Mouse (Mus musculus): Measurements from ENCODE around the gene Lyl1. TPM values are rescaled to one million over a fixed set of nuclear protein-coding genes. Genes with fewer than 3 reads are reported as not detected.

Gene Lyl1
- polyA plus RNA-seq, 1 experiment from 2014 or later, result 4.9 TPM

DNA sequence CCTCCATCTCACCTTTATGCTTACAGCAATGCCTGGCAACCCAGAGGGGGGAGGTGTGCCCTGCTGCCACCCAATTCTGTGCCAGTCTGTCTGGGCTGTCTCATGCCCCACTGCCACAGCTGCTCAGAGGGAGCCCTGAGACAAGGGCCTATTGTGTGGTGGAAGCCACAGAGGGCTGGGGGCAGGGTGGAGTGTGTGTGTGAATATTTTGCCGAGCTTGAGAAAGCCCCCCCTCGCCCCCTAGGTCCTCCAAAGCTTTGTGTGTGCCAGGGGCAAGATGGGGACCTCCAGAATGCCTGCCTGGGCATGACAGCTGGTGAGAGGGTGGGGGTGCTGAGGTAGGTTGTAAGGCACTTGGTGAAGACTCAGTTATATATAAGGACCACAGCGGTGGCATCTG is 27.2 kb downstream of the Lyl1 start:
- Histone ChIP-seq H3K27me3 (peaks cover under 1% of the 10 kb centered on the region; the same call in 1 of the 2 replicates), H3K9me3 (no peaks in the 10 kb centered on the region), H3K4me2 (replicated peaks) (no peak overlapping the region), H3K4me3 (no peak overlapping the region), H3K4me1 (peaks cover 68% of the 10 kb centered on the region), H3K27ac (no peak overlapping the region), H3K36me3 (peaks cover 22% of the 10 kb centered on the region), H3K9ac (no peak overlapping the region)
- no peak for ATAC-seq (ENCODE audit: insufficient number of reproducible peaks, insufficient read depth, low FRiP score, low TSS enrichment)
- WGBS, result 64% methylated on average over 3 of the region's 3 CpGs

DNA sequence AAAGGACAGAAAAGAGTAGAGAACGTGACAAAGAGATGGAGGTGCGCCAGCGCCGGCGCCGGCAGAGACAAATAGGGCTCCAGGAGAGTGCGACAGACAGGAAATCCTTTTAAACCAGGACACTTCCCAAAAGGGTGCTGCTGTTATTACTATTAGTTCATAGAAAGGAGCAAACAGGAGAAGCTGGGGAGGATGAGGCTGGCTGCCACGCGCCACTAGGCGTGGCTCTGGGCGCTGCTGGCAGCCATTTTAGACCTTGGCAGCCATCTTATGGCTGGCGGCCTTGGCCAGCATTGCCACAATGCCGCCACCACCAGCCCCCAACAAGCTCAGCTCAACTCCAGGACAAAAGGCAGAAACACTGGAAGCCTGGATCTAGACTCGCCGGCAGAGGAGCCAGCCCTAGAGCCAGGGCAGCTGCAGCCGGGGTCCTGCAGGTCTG is 28.7 kb downstream of the Lyl1 start:
- Histone ChIP-seq H3K27me3 (peaks cover 11% of the 10 kb centered on the region), H3K27ac (0 out of 2 replicates have a peak overlapping the region, but pooled peaks have one; percentile 17), H3K4me2 (replicated peaks) (no peak overlapping the region), H3K9me3 (no peaks in the 10 kb centered on the region), H3K4me1 (peaks cover 63% of the 10 kb centered on the region), H3K36me3 (peaks cover 22% of the 10 kb centered on the region), H3K4me3 (no peak overlapping the region), H3K9ac (no peak overlapping the region)
- WGBS, result 94% methylated on average over 16 of the region's 16 CpGs
- ATAC-seq (ENCODE audit: insufficient number of reproducible peaks, insufficient read depth, low FRiP score, low TSS enrichment), result no peak

DNA sequence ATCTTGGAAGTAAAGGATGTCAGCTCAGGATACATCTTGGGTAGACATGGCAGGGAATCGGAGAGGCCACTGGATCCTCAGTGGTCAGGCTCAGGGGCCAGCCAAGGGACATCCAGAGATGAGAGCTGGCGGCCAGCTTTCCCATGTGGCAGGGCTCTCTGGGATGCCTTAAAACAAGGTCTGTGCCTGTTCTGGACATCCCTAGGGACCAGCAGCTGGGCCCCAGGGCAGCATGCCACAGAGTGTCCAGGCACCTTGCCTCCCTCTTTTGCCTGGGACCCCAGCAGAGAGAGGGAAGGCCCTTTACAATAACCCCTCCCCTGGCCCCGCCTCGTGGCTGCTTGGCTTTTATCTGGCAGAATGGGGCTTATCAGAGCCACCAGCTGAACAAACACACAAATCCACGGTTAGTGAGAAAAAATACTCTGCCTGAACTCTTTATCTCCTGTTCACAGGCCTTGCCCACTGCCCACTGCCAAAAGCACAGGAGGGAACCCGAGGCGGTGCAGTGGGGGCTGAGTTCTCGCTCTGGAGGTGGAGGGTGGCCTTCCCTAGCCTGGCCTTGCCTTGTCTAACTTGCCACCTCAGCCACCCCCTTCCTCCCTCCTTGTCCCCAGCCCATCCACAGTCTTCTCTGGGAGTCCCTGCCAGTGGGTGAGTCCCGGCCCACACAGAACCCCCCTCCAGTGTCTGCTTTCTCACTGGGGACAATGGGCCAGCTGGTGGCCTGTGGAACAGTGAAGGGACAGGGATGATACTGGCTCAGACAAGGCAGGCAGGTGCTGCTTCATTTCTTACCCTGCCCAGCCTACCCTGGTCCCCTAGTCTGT is 29.5 kb downstream of the Lyl1 start:
- Histone ChIP-seq H3K27me3 (peaks cover 11% of the 10 kb centered on the region), H3K27ac (peak overlapping the region; percentile 67), H3K4me3 (no peak overlapping the region), H3K4me1 (peaks cover 62% of the 10 kb centered on the region), H3K9me3 (no peaks in the 10 kb centered on the region), H3K4me2 (replicated peaks) (no peak overlapping the region; the same call in 1 of the 2 replicates), H3K36me3 (peaks cover 18% of the 10 kb centered on the region), H3K9ac (no peak overlapping the region; the same call in 1 of the 2 replicates)
- ATAC-seq (ENCODE audit: insufficient number of reproducible peaks, insufficient read depth, low FRiP score, low TSS enrichment), result no peak
- 40% methylated on average over 9 of the region's 9 CpGs for WGBS

DNA sequence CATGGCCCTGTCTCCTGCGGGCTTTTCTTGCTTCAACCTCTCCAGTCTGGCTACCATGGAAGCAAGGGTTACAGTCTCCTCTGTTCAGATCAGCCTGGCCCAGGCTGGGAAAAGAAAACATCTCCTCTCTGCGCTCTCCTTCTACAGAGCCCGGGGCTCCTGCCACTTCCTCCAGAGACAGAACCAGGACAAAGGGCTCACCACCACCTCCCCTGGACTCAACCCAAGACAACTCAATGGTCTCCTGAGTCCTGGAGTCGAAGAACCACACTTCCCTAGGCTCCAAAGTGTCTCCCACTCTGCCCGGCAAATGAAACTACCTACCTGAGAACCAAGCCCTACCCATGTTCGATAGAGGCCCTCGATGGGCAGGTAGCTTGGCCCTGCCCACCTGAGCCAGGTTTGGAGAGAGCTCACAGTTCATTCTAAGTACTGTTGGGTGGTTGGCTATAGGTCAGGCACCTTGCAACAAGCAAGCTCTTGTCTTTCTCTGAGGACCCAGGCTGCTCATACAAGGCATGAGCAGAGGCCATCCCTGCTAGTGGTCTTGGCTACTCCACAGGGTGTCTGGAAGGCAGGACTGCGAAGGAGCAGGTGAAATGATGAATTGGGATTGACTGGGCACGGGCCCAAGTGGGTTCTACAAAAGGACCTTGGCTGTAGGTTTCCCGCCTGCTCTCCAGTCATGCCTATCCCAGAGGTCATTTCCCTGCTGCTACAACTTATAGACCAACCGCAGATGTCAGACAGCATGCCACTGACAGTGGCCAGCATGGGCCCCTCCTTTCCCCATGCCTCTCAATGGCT is 30.3 kb downstream of the Lyl1 start:
- no peak for ATAC-seq (ENCODE audit: insufficient number of reproducible peaks, insufficient read depth, low FRiP score, low TSS enrichment)
- peaks cover 59% of the 10 kb centered on the region for H3K4me1 ChIP-seq
- H3K36me3 ChIP-seq, result peaks cover 10% of the 10 kb centered on the region
- H3K9me3 ChIP-seq, result no peaks in the 10 kb centered on the region
- H3K4me3 ChIP-seq, result no peak overlapping the region
- 64% methylated on average over 11 of the region's 11 CpGs for WGBS
- H3K4me2 ChIP-seq (replicated peaks), result no peak overlapping the region; the same call in 1 of the 2 replicates
- peak overlapping the region; percentile 67 for H3K27ac ChIP-seq
- H3K9ac ChIP-seq, result peak overlapping the region; percentile 7; the same call in 1 of the 2 replicates
- H3K27me3 ChIP-seq, result peaks cover 19% of the 10 kb centered on the region

DNA sequence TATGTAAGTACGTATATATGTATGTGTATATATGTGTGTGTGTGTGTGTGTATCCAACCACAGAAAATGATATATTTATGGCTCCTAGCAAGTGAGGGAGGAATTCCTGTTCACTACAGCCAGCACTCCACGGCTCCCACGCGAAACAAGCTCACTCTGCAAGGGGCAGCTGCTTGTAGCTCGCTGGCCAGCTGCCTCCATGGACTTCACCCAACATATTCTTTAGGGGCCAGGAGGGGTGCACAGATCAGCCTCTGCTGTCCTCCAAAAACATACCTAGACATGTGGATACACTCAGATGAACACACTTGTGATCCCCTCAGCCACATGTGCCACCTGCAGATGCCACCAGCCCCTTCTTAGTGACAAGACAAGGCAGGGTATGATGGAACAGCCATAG is 31.3 kb downstream of the Lyl1 start:
- no peak overlapping the region for H3K4me3 ChIP-seq
- H3K9me3 ChIP-seq, result no peaks in the 10 kb centered on the region
- ATAC-seq (ENCODE audit: insufficient number of reproducible peaks, insufficient read depth, low FRiP score, low TSS enrichment), result no peak
- H3K36me3 ChIP-seq, result 0 out of 2 replicates have a peak, but pooled peaks cover under 1% of the 10 kb centered on the region
- peaks cover 62% of the 10 kb centered on the region for H3K4me1 ChIP-seq
- no peak overlapping the region for H3K9ac ChIP-seq
- 67% methylated on average over 5 of the region's 5 CpGs for WGBS
- H3K27ac ChIP-seq, result peak overlapping the region; percentile 81
- H3K4me2 ChIP-seq (replicated peaks), result no peak overlapping the region
- peaks cover 23% of the 10 kb centered on the region for H3K27me3 ChIP-seq

DNA sequence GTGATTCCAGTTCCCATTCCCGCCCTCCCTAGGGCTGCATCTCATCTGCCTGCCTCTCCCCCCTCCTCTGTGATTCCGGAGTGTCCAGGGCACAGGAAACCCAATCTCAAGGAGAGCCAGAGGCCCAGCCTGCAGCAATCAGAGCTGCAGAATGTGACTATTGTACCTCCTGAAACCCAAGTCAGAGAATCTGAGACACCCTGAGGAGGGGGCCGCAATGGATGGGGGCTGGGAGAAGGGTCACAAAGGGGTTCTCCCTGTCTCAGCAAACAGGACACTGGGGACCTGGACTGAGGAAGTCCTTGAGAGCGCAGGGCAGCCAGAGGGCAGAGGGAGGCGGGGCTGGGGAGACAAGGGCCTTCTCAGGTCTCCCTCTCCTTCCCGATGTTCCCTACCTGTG is 31.7 kb downstream of the Lyl1 start:
- peak; percentile 25; the same call in 1 of the 2 replicates for ATAC-seq (ENCODE audit: insufficient number of reproducible peaks, insufficient read depth, low FRiP score, low TSS enrichment)
- WGBS, result 13% methylated on average over 6 of the region's 6 CpGs
- Histone ChIP-seq H3K4me2 (replicated peaks) (no peak overlapping the region), H3K9ac (no peak overlapping the region), H3K27me3 (peaks cover 23% of the 10 kb centered on the region), H3K9me3 (no peaks in the 10 kb centered on the region), H3K4me3 (no peak overlapping the region), H3K27ac (peak overlapping the region; percentile 81), H3K4me1 (peaks cover 67% of the 10 kb centered on the region), H3K36me3 (no peaks in the 10 kb centered on the region)

DNA sequence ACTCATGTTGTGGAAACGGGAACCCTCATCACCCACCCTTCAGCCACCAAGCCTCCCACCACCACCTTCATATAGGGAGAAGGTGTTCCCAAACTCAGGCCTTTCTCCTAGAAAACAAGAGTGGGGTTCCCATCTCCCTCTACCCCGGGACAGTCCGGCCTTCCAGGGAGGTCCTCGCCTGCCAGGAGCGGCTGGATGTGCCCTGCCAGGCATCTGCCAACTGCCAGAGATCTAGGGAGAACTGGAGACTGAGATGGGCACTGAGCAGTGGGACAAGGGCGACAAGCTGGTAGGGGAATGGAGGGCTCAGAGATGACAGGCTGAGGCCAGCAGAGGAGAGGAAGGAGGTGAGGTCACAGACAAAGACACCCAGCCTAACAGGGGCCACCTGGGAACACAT is 32.7 kb downstream of the Lyl1 start:
- H3K9ac ChIP-seq, result no peak overlapping the region
- H3K9me3 ChIP-seq, result no peaks in the 10 kb centered on the region
- H3K4me3 ChIP-seq, result no peak overlapping the region
- peaks cover 68% of the 10 kb centered on the region for H3K4me1 ChIP-seq
- H3K27ac ChIP-seq, result peak overlapping the region; percentile 81
- 86% methylated on average over 6 of the region's 6 CpGs for WGBS
- no peaks in the 10 kb centered on the region for H3K36me3 ChIP-seq
- ATAC-seq (ENCODE audit: insufficient number of reproducible peaks, insufficient read depth, low FRiP score, low TSS enrichment), result no peak
- H3K27me3 ChIP-seq, result peaks cover 25% of the 10 kb centered on the region
- no peak overlapping the region for H3K4me2 ChIP-seq (replicated peaks)

DNA sequence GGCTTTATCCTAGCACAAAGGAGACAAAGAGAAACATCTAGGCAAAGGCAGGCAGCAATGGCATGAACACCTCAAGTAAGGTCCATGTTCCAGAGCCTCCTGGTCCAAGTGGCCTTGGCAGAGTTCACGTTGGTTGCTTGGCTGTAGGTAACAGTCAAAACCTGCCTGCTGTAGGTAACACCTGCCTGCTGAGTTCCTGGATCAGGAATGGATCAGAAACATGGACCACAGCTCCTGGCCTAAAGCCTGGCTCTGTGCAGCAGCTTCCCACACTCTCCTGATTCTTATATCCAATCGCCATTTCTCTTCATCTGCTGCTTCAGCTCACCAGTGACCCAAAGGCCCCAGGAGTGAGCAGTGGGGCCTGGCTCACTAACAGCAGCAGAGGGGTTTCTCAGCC is 33.4 kb downstream of the Lyl1 start:
- Histone ChIP-seq H3K4me3 (no peak overlapping the region), H3K36me3 (no peaks in the 10 kb centered on the region), H3K27me3 (peaks cover 28% of the 10 kb centered on the region), H3K4me2 (replicated peaks) (no peak overlapping the region), H3K9me3 (no peaks in the 10 kb centered on the region), H3K4me1 (peaks cover 75% of the 10 kb centered on the region), H3K27ac (no peak overlapping the region), H3K9ac (no peak overlapping the region)
- WGBS, result 81% methylated on average over 2 of the region's 2 CpGs
- no peak for ATAC-seq (ENCODE audit: insufficient number of reproducible peaks, insufficient read depth, low FRiP score, low TSS enrichment)

DNA sequence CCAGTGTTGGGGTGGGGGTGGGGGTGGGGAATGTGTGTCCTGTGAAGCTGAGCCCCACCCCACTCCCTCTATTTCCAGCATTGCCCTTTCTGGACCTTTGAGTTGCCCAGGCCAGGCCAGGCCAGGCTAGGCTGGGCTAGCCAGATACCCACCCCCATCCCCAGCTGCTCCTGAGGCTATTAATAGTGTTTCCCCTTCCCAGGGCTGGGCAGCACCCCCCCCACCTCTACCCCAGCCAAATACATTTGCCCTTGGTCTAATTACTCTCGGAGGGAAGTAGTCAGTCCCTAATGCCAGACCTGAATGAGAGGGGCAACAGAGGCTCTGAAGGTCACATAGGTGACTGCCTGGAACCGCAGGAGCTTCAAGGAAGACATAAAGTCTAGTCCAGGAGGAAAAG is 34.3 kb downstream of the Lyl1 start:
- no peak overlapping the region for H3K27ac ChIP-seq
- no peak overlapping the region for H3K4me3 ChIP-seq
- H3K9ac ChIP-seq, result no peak overlapping the region
- no peaks in the 10 kb centered on the region for H3K9me3 ChIP-seq
- 26% methylated on average over 2 of the region's 2 CpGs for WGBS
- H3K27me3 ChIP-seq, result peaks cover 34% of the 10 kb centered on the region
- H3K4me2 ChIP-seq (replicated peaks), result no peak overlapping the region
- H3K36me3 ChIP-seq, result no peaks in the 10 kb centered on the region
- peaks cover 79% of the 10 kb centered on the region for H3K4me1 ChIP-seq
- ATAC-seq (ENCODE audit: insufficient number of reproducible peaks, insufficient read depth, low FRiP score, low TSS enrichment), result no peak

DNA sequence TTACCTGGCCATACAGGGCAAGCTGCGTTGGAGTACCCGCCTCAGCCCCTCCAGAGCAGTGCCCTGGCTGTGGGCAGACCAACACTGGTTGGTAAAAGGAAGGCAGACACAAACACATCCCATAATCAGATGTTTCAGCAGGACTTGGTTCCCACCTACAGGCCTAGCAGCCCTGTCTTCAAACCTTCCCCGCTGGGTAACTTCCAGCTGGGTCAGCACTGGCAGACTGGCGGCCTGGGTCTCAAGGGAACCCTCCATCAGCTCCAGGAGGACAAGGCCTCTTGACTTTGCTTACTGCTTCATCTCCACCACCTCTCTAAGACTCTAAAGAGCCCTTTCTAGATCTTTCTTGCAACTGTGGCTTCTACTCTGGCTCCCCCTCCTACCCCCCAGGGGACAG is 35.3 kb downstream of the Lyl1 start:
- ATAC-seq (ENCODE audit: insufficient number of reproducible peaks, insufficient read depth, low FRiP score, low TSS enrichment), result no peak
- no peaks in the 10 kb centered on the region for H3K9me3 ChIP-seq
- WGBS, result 74% methylated on average over 4 of the region's 4 CpGs
- H3K4me2 ChIP-seq (replicated peaks), result no peak overlapping the region
- H3K9ac ChIP-seq, result no peak overlapping the region
- H3K27ac ChIP-seq, result no peak overlapping the region
- peaks cover 82% of the 10 kb centered on the region for H3K4me1 ChIP-seq
- no peaks in the 10 kb centered on the region for H3K36me3 ChIP-seq
- no peak overlapping the region for H3K4me3 ChIP-seq
- peaks cover 42% of the 10 kb centered on the region for H3K27me3 ChIP-seq

DNA sequence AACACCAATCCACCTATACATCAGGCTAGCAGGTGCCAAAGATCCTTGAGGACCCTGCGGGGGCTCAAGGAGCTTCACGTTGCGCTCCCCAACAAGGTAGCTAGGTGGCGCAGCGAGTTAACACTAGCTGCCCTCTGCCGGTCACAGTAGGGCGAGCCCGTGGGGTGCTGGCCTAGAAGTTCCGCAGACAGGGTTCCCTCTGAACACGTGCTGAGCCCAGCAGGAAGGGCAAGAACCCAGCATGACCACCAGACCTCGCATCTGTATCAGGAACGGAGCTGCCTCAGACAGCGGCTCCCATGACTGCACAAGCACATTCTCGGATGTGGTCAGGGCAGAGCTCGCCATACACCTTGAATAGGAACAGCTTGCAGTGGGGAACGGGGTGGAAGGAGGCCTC is 36.4 kb downstream of the Lyl1 start:
- peaks cover 83% of the 10 kb centered on the region for H3K4me1 ChIP-seq
- no peak for ATAC-seq (ENCODE audit: insufficient number of reproducible peaks, insufficient read depth, low FRiP score, low TSS enrichment)
- H3K9ac ChIP-seq, result peak overlapping the region; percentile 11; the same call in 1 of the 2 replicates
- H3K27ac ChIP-seq, result no peak overlapping the region
- H3K4me3 ChIP-seq, result no peak overlapping the region
- no peaks in the 10 kb centered on the region for H3K36me3 ChIP-seq
- H3K4me2 ChIP-seq (replicated peaks), result peak overlapping the region; percentile 31; the same call in 1 of the 2 replicates
- 2% methylated on average over 16 of the region's 16 CpGs for WGBS
- H3K27me3 ChIP-seq, result peaks cover 43% of the 10 kb centered on the region
- H3K9me3 ChIP-seq, result no peaks in the 10 kb centered on the region
